Mouse (Mus musculus): ENCODE data around the gene Zfp697. TPM values are rescaled to one million over a fixed set of nuclear protein-coding genes. Genes with fewer than 3 reads are reported as not detected.
A peak's percentile ranks its signal among the peaks of the same experiment; 100 is the strongest.
"Not testable (repeated sequence)": the region's sequence is repeated elsewhere in the genome, so short reads cannot be mapped to it uniquely, and the experiment has no call there.

Zfp697 gene
- polyA plus RNA-seq, 1 experiment from 2014 or later: 12.1 TPM

DNA sequence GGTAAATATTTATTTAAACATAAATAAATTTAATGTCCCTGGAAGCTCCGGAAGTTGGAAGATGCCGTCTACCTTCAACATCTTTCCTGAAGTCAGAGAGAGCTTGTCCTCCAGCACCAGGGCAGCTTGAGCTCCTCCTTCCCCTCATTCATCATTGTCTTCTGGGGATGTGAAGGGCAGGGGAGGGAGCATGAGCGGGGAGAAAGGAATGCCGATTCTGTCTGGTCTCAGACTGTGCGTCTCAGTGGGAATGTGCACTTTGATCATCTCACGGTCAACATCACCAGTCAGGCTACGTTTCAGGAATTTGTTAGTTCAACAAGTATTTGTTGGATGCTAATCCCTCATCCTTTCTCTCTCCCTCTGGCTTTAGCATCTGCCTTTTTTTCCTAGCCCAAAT lies 3.0 kb upstream of the Zfp697 start:
- Histone ChIP-seq H3K27ac (ENCODE audit: low read depth, low read length) (no peak overlapping the region), H3K36me3 (ENCODE audit: control insufficient read depth, insufficient read depth, low read length) (no peaks in the 10 kb centered on the region), H3K4me1 (ENCODE audit: control insufficient read depth, insufficient read depth, low read length) (peaks cover 14% of the 10 kb centered on the region), H3K4me2 (no peak overlapping the region), H3K4me3 (ENCODE audit: low read depth, low read length) (no peak overlapping the region), H3K9ac (ENCODE audit: low read depth, low read length) (no peak overlapping the region), H3K9me3 (replicated peaks; ENCODE audit: control insufficient read depth, low read length) (no peaks in the 10 kb centered on the region), H3K27me3 (ENCODE audit: control insufficient read depth, insufficient read depth, low read length) (no peaks in the 10 kb centered on the region)
- whole genome bisulfite sequencing (ENCODE audit: insufficient replicate concordance): 21% methylated on average over 7 of the region's 7 CpGs
- ATAC-seq (replicated peaks; ENCODE audit: insufficient number of reproducible peaks, low FRiP score, low TSS enrichment): no peak

DNA sequence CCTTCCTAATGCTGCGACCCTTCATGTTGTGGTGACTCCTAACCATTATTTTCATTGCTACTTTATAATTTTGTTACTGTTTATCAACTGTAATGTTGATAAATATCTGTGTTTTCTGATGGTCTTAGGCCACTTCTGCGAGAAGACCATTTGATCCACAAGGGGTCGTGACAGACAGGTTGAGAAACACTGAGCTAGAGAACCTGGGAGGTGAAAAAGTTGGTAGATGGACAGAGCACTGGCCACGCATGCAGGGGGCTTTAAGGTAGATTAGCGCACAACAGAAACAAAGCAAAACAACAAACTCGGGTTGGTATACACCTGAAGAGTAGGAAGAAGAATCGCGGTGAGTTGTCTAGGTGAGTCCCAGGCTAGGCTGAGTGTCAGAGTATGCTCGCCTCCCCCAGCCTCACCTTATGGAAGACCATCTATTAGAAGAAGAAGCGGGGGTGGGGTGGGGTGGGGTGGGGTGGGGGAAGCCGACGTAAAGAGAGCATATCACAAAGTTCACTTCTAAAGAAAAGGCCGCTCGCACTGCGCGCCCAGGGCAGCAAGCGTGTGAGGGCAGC lies 500 bp upstream of the Zfp697 start:
- peak overlapping the region; percentile 94 for H3K4me3 ChIP-seq (ENCODE audit: low read depth, low read length)
- ATAC-seq (replicated peaks; ENCODE audit: insufficient number of reproducible peaks, low FRiP score, low TSS enrichment): peak; percentile 8; the same call in 1 of the 2 replicates
- 0 out of 2 replicates have a peak overlapping the region, but pooled peaks have one; percentile 77 for H3K27ac ChIP-seq (ENCODE audit: low read depth, low read length)
- no peaks in the 10 kb centered on the region for H3K9me3 ChIP-seq (replicated peaks; ENCODE audit: control insufficient read depth, low read length)
- H3K4me2 ChIP-seq: peak overlapping the region; percentile 91
- peaks cover 12% of the 10 kb centered on the region for H3K4me1 ChIP-seq (ENCODE audit: control insufficient read depth, insufficient read depth, low read length)
- WGBS (ENCODE audit: insufficient replicate concordance): 8% methylated on average over 17 of the region's 17 CpGs
- no peaks in the 10 kb centered on the region for H3K36me3 ChIP-seq (ENCODE audit: control insufficient read depth, insufficient read depth, low read length)
- H3K9ac ChIP-seq (ENCODE audit: low read depth, low read length): peak overlapping the region; percentile 92
- no peaks in the 10 kb centered on the region for H3K27me3 ChIP-seq (ENCODE audit: control insufficient read depth, insufficient read depth, low read length)

DNA sequence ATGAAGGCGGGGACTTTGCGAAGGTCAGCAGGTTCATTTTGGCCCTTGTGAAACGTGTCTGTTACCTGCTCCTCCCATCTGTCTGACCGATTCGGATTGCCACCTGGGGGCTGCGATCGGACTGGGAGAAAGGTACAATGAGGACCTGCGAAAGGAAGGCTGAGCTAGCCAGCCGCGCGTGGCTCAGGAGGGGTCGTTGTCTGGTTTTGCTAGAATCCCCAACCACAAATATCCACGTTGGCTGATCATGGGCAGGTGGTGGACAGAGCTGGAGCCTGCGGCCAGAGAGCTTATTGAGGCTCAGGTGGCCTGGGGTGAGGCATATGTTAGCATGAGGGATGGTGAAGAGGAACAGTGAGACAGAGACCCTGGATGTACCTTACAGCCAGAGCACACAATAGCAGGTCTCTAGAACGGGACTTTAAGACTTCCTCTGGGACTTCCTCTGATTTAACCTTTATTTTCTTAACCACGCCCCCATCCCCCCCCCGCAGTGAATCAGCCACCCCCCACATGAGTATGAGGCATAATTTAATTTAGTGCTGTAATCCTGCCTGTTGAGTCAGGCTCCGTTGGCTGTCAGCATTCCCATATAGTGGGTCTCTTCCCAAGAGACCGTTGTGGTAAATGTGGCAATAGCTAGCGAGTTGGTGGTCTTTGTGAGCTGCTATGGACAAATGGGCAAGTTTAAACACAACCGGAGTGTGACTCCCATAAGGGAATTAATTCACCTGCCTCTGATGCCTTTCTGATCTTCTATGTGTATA lies 946 bp downstream of the Zfp697 start:
- peak overlapping the region; percentile 91 for H3K4me2 ChIP-seq
- H3K27ac ChIP-seq (ENCODE audit: low read depth, low read length): peak overlapping the region; percentile 77
- H3K27me3 ChIP-seq (ENCODE audit: control insufficient read depth, insufficient read depth, low read length): no peaks in the 10 kb centered on the region
- H3K9me3 ChIP-seq (replicated peaks; ENCODE audit: control insufficient read depth, low read length): no peaks in the 10 kb centered on the region
- peak overlapping the region; percentile 92 for H3K9ac ChIP-seq (ENCODE audit: low read depth, low read length)
- H3K4me3 ChIP-seq (ENCODE audit: low read depth, low read length): peak overlapping the region; percentile 94
- no peaks in the 10 kb centered on the region for H3K36me3 ChIP-seq (ENCODE audit: control insufficient read depth, insufficient read depth, low read length)
- peaks cover 18% of the 10 kb centered on the region for H3K4me1 ChIP-seq (ENCODE audit: control insufficient read depth, insufficient read depth, low read length)
- 10% methylated on average over 21 of the region's 21 CpGs for WGBS (ENCODE audit: insufficient replicate concordance)
- ATAC-seq (replicated peaks; ENCODE audit: insufficient number of reproducible peaks, low FRiP score, low TSS enrichment): peak; percentile 47; the same call in 1 of the 2 replicates

DNA sequence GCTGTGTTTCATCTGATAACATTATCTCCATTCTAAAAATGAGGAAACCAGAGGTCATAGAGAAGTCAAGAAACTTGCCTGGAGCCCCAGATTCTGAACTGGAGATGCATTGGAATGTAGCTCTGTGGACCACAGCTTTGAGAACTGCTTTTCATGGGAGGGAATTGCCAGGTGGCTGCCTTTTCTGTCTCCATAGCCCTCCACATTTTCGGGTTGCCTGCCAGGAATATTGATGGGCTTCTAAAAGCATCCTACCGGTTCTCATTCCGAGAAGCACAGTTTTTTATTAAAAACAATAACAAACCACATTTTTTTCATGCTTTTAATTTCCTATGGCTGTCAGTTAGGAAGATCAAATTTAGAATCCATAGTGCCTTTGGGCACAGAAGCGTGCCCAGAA lies 4.8 kb downstream of the Zfp697 start:
- no peaks in the 10 kb centered on the region for H3K36me3 ChIP-seq (ENCODE audit: control insufficient read depth, insufficient read depth, low read length)
- no peak overlapping the region for H3K9ac ChIP-seq (ENCODE audit: low read depth, low read length)
- H3K4me1 ChIP-seq (ENCODE audit: control insufficient read depth, insufficient read depth, low read length): peaks cover 29% of the 10 kb centered on the region
- ATAC-seq (replicated peaks; ENCODE audit: insufficient number of reproducible peaks, low FRiP score, low TSS enrichment): no peak
- no peak overlapping the region for H3K4me2 ChIP-seq
- H3K27me3 ChIP-seq (ENCODE audit: control insufficient read depth, insufficient read depth, low read length): no peaks in the 10 kb centered on the region
- no peak overlapping the region for H3K27ac ChIP-seq (ENCODE audit: low read depth, low read length)
- 72% methylated on average over 4 of the region's 4 CpGs for WGBS (ENCODE audit: insufficient replicate concordance)
- H3K4me3 ChIP-seq (ENCODE audit: low read depth, low read length): no peak overlapping the region
- no peaks in the 10 kb centered on the region for H3K9me3 ChIP-seq (replicated peaks; ENCODE audit: control insufficient read depth, low read length)

DNA sequence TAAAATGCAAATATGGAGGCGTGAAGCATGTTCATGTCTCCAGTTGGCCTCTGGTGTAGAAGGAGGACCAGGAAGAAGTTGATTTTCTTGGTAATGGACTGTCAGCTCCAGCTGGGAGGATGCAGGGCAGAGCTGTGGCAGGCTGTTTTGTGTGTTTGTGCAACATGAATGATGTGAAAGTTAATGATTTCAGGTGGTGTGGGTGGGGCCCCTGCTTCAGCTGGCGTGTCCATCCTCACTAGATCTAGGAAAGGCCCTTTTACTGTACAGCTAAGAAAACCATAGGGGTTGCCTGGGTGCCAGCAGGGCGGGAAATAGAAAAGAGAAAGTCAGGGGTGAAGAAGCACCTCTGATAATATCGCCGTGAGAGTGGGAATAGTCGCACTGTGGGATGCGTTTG lies 5.5 kb downstream of the Zfp697 start:
- Histone ChIP-seq H3K36me3 (ENCODE audit: control insufficient read depth, insufficient read depth, low read length) (no peaks in the 10 kb centered on the region), H3K27me3 (ENCODE audit: control insufficient read depth, insufficient read depth, low read length) (no peaks in the 10 kb centered on the region), H3K4me2 (no peak overlapping the region), H3K9me3 (replicated peaks; ENCODE audit: control insufficient read depth, low read length) (no peaks in the 10 kb centered on the region), H3K4me1 (ENCODE audit: control insufficient read depth, insufficient read depth, low read length) (peaks cover 29% of the 10 kb centered on the region), H3K9ac (ENCODE audit: low read depth, low read length) (no peak overlapping the region), H3K27ac (ENCODE audit: low read depth, low read length) (no peak overlapping the region), H3K4me3 (ENCODE audit: low read depth, low read length) (no peak overlapping the region)
- 83% methylated on average over 7 of the region's 7 CpGs for WGBS (ENCODE audit: insufficient replicate concordance)
- ATAC-seq (replicated peaks; ENCODE audit: insufficient number of reproducible peaks, low FRiP score, low TSS enrichment): no peak

DNA sequence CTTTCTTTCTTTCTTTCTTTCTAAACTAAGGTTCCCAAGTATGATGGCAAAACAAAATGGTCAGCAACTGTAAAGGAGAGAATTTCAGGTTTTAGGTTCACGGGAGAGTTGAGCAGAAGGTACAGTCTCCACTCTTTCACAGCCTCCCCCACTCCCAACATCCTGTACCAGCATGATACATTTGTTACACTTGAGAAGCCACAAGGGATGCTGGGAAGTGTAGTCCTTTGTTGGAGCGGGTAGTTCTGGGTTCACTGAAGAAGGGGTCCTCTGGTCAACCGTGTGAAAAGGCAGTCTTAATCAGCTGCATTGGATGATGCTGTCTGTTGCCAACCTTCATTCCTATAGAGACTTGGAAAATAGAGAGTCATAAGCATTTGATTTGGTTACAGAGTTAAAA lies 7.0 kb downstream of the Zfp697 start:
- Histone ChIP-seq H3K9ac (ENCODE audit: low read depth, low read length) (no peak overlapping the region), H3K27me3 (ENCODE audit: control insufficient read depth, insufficient read depth, low read length) (no peaks in the 10 kb centered on the region), H3K4me1 (ENCODE audit: control insufficient read depth, insufficient read depth, low read length) (peaks cover 22% of the 10 kb centered on the region), H3K27ac (ENCODE audit: low read depth, low read length) (no peak overlapping the region), H3K36me3 (ENCODE audit: control insufficient read depth, insufficient read depth, low read length) (no peaks in the 10 kb centered on the region), H3K4me2 (no peak overlapping the region; the same call in 1 of the 2 replicates), H3K9me3 (replicated peaks; ENCODE audit: control insufficient read depth, low read length) (no peaks in the 10 kb centered on the region), H3K4me3 (ENCODE audit: low read depth, low read length) (no peak overlapping the region)
- no peak for ATAC-seq (replicated peaks; ENCODE audit: insufficient number of reproducible peaks, low FRiP score, low TSS enrichment)
- WGBS (ENCODE audit: insufficient replicate concordance): 57% methylated on average over 3 of the region's 3 CpGs

DNA sequence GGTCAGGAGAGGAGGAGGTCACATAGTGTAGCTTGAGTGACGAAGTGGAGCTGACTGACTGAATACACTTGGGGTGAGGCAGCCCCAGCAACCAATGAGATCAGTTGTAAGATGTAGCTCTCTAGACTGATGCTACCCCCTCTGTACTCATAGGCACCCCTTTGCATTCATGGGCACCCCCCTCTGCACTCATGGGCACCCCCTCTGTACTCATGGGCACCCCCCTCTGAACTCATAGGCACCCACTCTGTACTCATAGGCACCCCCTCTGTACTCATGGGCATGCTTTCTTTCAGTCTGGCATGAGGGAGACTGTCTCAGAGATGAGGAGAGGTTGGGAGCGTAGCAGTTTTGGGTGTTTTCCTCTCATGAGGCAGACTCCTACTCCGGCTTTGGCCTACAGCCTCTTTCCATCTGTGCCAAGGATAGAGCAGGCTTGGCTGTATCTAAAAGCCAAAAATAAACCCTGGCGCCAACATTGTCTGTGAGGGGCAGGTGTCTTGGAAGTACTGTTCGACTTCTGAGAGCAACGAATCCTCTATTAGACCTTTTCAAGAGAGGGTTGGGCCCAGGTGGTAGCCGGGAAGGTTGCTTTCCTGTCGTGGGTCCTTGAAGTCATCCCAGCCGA lies 22.1 kb downstream of the Zfp697 start:
- ATAC-seq (replicated peaks; ENCODE audit: insufficient number of reproducible peaks, low FRiP score, low TSS enrichment); H3K9ac ChIP-seq (ENCODE audit: low read depth, low read length); H3K9me3 ChIP-seq (replicated peaks; ENCODE audit: control insufficient read depth, low read length); H3K4me3 ChIP-seq (ENCODE audit: low read depth, low read length); H3K4me2 ChIP-seq; H3K27ac ChIP-seq (ENCODE audit: low read depth, low read length); H3K36me3 ChIP-seq (ENCODE audit: control insufficient read depth, insufficient read depth, low read length); H3K27me3 ChIP-seq (ENCODE audit: control insufficient read depth, insufficient read depth, low read length): not testable (repeated sequence)
- peaks cover 15% of the 10 kb centered on the region for H3K4me1 ChIP-seq (ENCODE audit: control insufficient read depth, insufficient read depth, low read length)
- WGBS (ENCODE audit: insufficient replicate concordance): 67% methylated on average over 9 of the region's 9 CpGs

DNA sequence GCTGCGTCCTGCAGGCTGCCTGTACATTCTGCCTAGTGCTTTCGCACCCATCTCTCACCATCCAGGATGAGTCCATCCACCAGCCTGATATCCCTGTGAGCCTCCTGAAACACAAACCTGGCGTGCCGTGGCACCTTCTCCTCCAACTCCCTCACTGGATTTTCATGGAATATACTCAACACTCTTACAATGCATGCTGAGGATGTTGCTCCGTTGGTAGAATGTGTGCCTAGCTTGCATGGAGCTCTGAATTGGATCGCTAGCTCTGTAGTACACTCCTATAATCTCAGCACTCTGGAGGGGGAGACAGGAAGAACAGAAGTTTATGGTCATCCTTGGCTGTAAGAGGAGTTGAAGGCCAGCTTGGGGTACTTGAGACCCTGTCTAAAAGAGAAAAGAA lies 23.6 kb downstream of the Zfp697 start:
- H3K9ac ChIP-seq (ENCODE audit: low read depth, low read length); ATAC-seq (replicated peaks; ENCODE audit: insufficient number of reproducible peaks, low FRiP score, low TSS enrichment); H3K4me3 ChIP-seq (ENCODE audit: low read depth, low read length); H3K27ac ChIP-seq (ENCODE audit: low read depth, low read length); H3K27me3 ChIP-seq (ENCODE audit: control insufficient read depth, insufficient read depth, low read length); H3K9me3 ChIP-seq (replicated peaks; ENCODE audit: control insufficient read depth, low read length); H3K4me2 ChIP-seq; H3K36me3 ChIP-seq (ENCODE audit: control insufficient read depth, insufficient read depth, low read length): not testable (repeated sequence)
- peaks cover 15% of the 10 kb centered on the region for H3K4me1 ChIP-seq (ENCODE audit: control insufficient read depth, insufficient read depth, low read length)
- WGBS (ENCODE audit: insufficient replicate concordance): 69% methylated on average over 5 of the region's 6 CpGs
